In the genomic region with DNA sequence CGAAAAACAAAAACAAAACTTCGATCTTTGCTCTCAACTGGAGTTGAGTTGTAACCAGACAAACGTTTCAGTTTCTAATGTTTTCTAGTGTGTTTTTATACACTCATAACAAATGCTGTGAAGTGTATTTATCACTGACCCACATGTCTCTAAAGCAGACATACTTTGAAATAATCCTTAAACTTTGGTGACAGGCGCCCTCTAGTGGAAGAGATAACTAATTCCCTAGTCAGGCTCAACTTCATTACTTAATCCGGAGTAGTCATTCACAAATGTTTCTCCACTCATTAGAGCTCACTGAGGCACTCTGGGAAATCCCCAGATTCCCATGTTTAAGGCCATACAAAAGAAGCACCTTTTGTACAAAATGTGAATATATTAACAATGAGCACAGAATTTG, we compare ENCODE assay signal across 9 mouse cellular contexts. TPM values are rescaled to one million over a fixed set of nuclear protein-coding genes. Genes with fewer than 3 reads are reported as not detected.
DNase-seq lines count a peak whose midpoint lies in the region; ATAC-seq and TF ChIP-seq lines count a peak whose summit lies in the region.
"Had no signal": no experiment of that assay in that cellular context is flagged by ENCODE, and none has a peak within 500 bp of the region (broad histone marks: within the 10 kb centered on the region; RNA-seq: fewer than 3 reads in every experiment).

No protein-coding gene starts in this region.

- no peak overlapping the region for H3K4me2 ChIP-seq in liver, embryonic 11.5 days
- H3K4me2 ChIP-seq: stomach, embryonic 15.5 days had no signal

- no peaks in the 10 kb centered on the region for H3K79me2 ChIP-seq in liver, adult 2 months (ENCODE audit: control insufficient read depth, insufficient read depth, low read length)

- H3K9me3 ChIP-seq in liver, embryonic 11.5 days (ENCODE audit: control insufficient read depth, low read length), result no peaks in the 10 kb centered on the region
- H3K9me3 ChIP-seq: stomach, embryonic 15.5 days had no signal

- no peak for ATAC-seq in liver, embryonic 11.5 days (replicated peaks; ENCODE audit: low FRiP score)
- peak; percentile 72 for ATAC-seq in megakaryocyte-erythroid progenitor cell, adult 5-6 weeks (replicated peaks; ENCODE audit: low FRiP score, low TSS enrichment, poor library complexity, severe bottlenecking)
- ATAC-seq in erythroid progenitor cell, adult 5-6 weeks (replicated peaks; ENCODE audit: low FRiP score, poor library complexity, severe bottlenecking), result no peak

- no peak for DNase-seq in gastrocnemius, adult 2 months
- no peak for DNase-seq in gastrocnemius, postnatal 36 days
- DNase-seq in liver, adult 2 months (ENCODE audit: extremely low read depth, low read depth, low spot score), result peak; percentile 55
- no peak for DNase-seq in liver, embryonic 11.5 days (ENCODE audit: low spot score)
- peak; percentile 73 for DNase-seq in ZHBTc4 (ENCODE audit: low read depth, low spot score)
- no peak for DNase-seq in testis, postnatal 10 days (ENCODE audit: low spot score)

- H3K4me3 ChIP-seq in gastrocnemius, adult 2 months, result no peak overlapping the region
- no peak overlapping the region for H3K4me3 ChIP-seq in liver, adult 2 months (ENCODE audit: insufficient read depth, low read depth, low read length)
- H3K4me3 ChIP-seq in liver, embryonic 11.5 days (ENCODE audit: low read depth, low read length), result no peak overlapping the region
- H3K4me3 ChIP-seq: stomach, embryonic 15.5 days had no signal

- H3K36me3 ChIP-seq in liver, adult 2 months (ENCODE audit: control insufficient read depth, insufficient read depth, low read length), result no peaks in the 10 kb centered on the region
- no peaks in the 10 kb centered on the region for H3K36me3 ChIP-seq in liver, embryonic 11.5 days (ENCODE audit: control insufficient read depth, insufficient read depth, low read length)
- H3K36me3 ChIP-seq: stomach, embryonic 15.5 days had no signal

- peak; percentile 81 for TF ChIP-seq CTCF in gastrocnemius, adult 2 months (IDR thresholded peaks at IDR 0.05)
- TF ChIP-seq CTCF in liver, adult 2 months (IDR thresholded peaks at IDR 0.05; ENCODE audit: low read depth, low read length), result peak; percentile 25; the same call in 1 of the 2 replicates

- TF ChIP-seq POLR2A in liver, adult 2 months (IDR thresholded peaks at IDR 0.05; ENCODE audit: extremely low read depth, insufficient read depth, low read length), result no peak

- no peak overlapping the region for H3K9ac ChIP-seq in liver, adult 2 months (ENCODE audit: low read depth, low read length)
- H3K9ac ChIP-seq in liver, embryonic 11.5 days (ENCODE audit: low read depth, low read length), result no peak overlapping the region
- H3K9ac ChIP-seq: stomach, embryonic 15.5 days had no signal

- H3K4me1 ChIP-seq in liver, adult 2 months (ENCODE audit: control insufficient read depth, insufficient read depth, low read length), result 0 out of 2 replicates have a peak, but pooled peaks cover 2% of the 10 kb centered on the region
- 0 out of 2 replicates have a peak, but pooled peaks cover 2% of the 10 kb centered on the region for H3K4me1 ChIP-seq in liver, embryonic 11.5 days (replicated peaks; ENCODE audit: control insufficient read depth, insufficient read depth, low read length)

- no peak overlapping the region for H3K27ac ChIP-seq in gastrocnemius, adult 2 months
- H3K27ac ChIP-seq in liver, adult 2 months (replicated peaks; ENCODE audit: insufficient read depth, low read depth, low read length), result no peak overlapping the region
- H3K27ac ChIP-seq in liver, embryonic 11.5 days (ENCODE audit: low read depth, low read length), result no peak overlapping the region
- H3K27ac ChIP-seq: stomach, embryonic 15.5 days had no signal

- intact Hi-C loops in gastrocnemius, adult 2 months (cut with DNase I), result loop anchor here (5.0 kb wide), 2 partner anchors 616 to 951 kb away; no protein-coding TSS in a partner anchor
- intact Hi-C loops in gastrocnemius, postnatal 36 days (cut with DNase I), result loop anchor here (2.0 to 5.0 kb wide), 2 partner anchors 676 to 936 kb away; no protein-coding TSS in a partner anchor

- 30% methylated on average over 5 of the region's 5 CpGs for WGBS in liver, adult 2 months
- WGBS in liver, embryonic 11.5 days, result 30% methylated on average over 5 of the region's 5 CpGs

- H3K27me3 ChIP-seq in liver, adult 2 months (ENCODE audit: control insufficient read depth, insufficient read depth, low read length), result no peaks in the 10 kb centered on the region; the same call in 1 of the 2 replicates
- peaks cover 29% of the 10 kb centered on the region for H3K27me3 ChIP-seq in liver, embryonic 11.5 days (replicated peaks; ENCODE audit: control insufficient read depth, insufficient read depth, low read length)
- H3K27me3 ChIP-seq: stomach, embryonic 15.5 days had no signal

RNA-seq across cellular contexts. Expression of a gene that starts 4.5 kb away (rescaled TPM):
- 10 to 100 TPM in 1 of 2 experiments, 1 to 10 TPM in 1; 4.5 to 16.4 TPM for total RNA-seq in gastrocnemius, adult 2 months (2021)
- total RNA-seq in gastrocnemius, postnatal 36 days (2021), result 10 to 100 TPM; 11.7 TPM
- total RNA-seq in liver, adult 2 months (2014; rRNA removed), result 0.60 and 1.0 TPM in 2 replicates
- 1.7 and 1.8 TPM in 2 replicates for polyA plus RNA-seq in liver, adult 2 months (2012; rRNA removed)
- 4.2 TPM in 2 replicates for polyA plus RNA-seq in liver, embryonic 11.5 days (2014; fragmentation: Nextera tagmentation; extraction: Ambion mirVana)
- total RNA-seq in megakaryocyte-erythroid progenitor cell, adult 5-6 weeks (2014; fragmentation: Nextera tagmentation), result not detected in 2 replicates
- not detected in 2 replicates for total RNA-seq in megakaryocyte-erythroid progenitor cell, adult 5-6 weeks (2017)
- total RNA-seq in erythroid progenitor cell, adult 5-6 weeks (2015; ENCODE audit: low replicate concordance), result not detected in 2 replicates
- total RNA-seq in erythroid progenitor cell, adult 5-6 weeks (2017; ENCODE audit: low replicate concordance), result 0.68 TPM in 1 of 2 replicates, not detected in the other

RNA-seq across cellular contexts. Expression of a gene that starts 36.6 kb away (rescaled TPM):
- total RNA-seq in gastrocnemius, adult 2 months (2021), result 100 to 1,000 TPM; 330 to 468 TPM
- 100 to 1,000 TPM; 380 to 392 TPM for total RNA-seq in gastrocnemius, postnatal 36 days (2021)
- 458 and 539 TPM in 2 replicates for total RNA-seq in liver, adult 2 months (2014; rRNA removed)
- 163 and 249 TPM in 2 replicates for polyA plus RNA-seq in liver, adult 2 months (2012; rRNA removed)
- 708 and 720 TPM in 2 replicates for polyA plus RNA-seq in liver, embryonic 11.5 days (2014; fragmentation: Nextera tagmentation; extraction: Ambion mirVana)
- 589 and 667 TPM in 2 replicates for total RNA-seq in megakaryocyte-erythroid progenitor cell, adult 5-6 weeks (2014; fragmentation: Nextera tagmentation)
- total RNA-seq in megakaryocyte-erythroid progenitor cell, adult 5-6 weeks (2017), result 116 and 156 TPM in 2 replicates
- 223 and 276 TPM in 2 replicates for total RNA-seq in erythroid progenitor cell, adult 5-6 weeks (2015; ENCODE audit: low replicate concordance)
- total RNA-seq in erythroid progenitor cell, adult 5-6 weeks (2017; ENCODE audit: low replicate concordance), result 37.3 and 78.0 TPM in 2 replicates

Comparison
In these comparisons a context has a peak if more than half of its experiments do, and no peak if none do; other contexts are left out.
1. DNase-seq: peak in liver, adult 2 months (single experiment) and ZHBTc4 (single experiment); none in gastrocnemius, adult 2 months (single experiment), gastrocnemius, postnatal 36 days (0 of 2), liver, embryonic 11.5 days (single experiment) and testis, postnatal 10 days (single experiment).